Mouse (Mus musculus): Measurements from ENCODE around the gene Gm10375.
"Not testable (repeated sequence)": the region's sequence is repeated elsewhere in the genome, so short reads cannot be mapped to it uniquely, and the experiment has no call there.

Gene Gm10375

DNA sequence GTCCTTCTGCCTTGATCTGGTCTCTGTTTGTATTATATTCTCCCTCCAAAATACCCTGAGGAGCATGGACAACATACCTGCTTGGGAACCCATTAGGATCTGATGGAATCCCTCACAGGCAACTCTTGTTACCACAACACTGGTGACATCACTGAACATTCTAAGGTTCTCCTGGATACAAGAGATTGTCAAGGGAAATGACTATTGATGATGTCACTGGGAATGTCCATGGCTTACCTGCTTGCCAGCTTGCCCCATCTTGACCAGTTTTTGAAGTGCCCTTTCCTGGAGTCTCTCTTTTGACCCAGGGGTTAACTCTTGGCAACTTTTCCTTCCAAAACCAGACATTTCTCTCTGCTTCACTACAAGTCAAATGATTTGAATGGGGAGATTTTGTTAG is at the start of gene Gm10375:
TSS of gene Gm10375 (minus strand) at position 101 of the 400 bp plus-strand sequence.
- not testable (repeated sequence) for DNase-seq (ENCODE audit: low spot score in 2 of 2)

DNA sequence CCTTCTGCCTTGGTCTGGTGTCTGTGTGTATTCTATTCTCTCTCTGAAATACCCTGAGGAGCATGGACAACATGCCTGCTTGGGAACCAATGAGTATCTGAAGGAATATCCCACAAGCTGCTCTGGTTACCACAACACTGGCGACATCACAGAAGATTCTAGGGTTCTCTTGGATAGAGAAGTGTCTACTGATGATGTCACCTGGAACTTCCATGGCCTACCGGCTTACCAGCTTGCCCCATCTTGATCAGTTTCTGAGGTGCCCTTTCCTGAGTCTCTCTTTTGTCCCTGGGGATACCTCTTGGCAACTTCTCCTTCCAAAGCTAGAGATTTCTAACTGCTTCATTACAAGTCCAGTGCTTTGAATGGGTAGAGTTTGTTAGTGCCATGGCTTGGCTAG is 28.8 kb downstream of the Gm10375 start, which contains the start of gene Gm17654:
TSS of gene Gm17654 (minus strand) at position 101 of the 400 bp plus-strand sequence.
- DNase-seq (ENCODE audit: low spot score in 2 of 2) = not testable (repeated sequence)

DNA sequence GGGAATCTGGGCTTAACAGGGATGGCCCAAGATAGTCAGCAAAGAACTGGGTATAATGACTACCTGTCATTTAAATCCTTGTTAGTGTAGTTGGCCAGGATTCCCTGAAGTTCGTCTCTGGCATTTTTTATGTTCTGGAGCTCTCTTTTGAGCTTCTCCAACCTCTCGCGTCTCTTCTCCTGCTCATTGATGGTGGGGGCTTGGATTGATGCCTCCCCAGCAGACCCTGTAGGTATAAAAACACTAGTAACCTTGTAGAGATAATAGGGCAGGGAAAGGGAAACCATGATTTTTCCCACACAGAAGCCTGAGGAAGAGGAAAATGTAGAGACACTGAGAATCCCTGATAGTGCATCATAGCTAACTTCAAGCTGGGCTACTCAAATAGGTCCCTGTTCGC is 29.8 kb downstream of the Gm10375 start:
- DNase-seq (ENCODE audit: low spot score in 2 of 2) = not testable (repeated sequence)

Data from cerebellum, postnatal 4 days (tissue).